Mouse (Mus musculus): ENCODE measurements around the gene Slpi. TPM values are rescaled to one million over a fixed set of nuclear protein-coding genes. Genes with fewer than 3 reads are reported as not detected.

Gene Slpi
- polyA plus RNA-seq (2015; fragmentation: Nextera tagmentation; extraction: Ambion mirVana): 0.49 and 0.92 TPM in 2 replicates

DNA sequence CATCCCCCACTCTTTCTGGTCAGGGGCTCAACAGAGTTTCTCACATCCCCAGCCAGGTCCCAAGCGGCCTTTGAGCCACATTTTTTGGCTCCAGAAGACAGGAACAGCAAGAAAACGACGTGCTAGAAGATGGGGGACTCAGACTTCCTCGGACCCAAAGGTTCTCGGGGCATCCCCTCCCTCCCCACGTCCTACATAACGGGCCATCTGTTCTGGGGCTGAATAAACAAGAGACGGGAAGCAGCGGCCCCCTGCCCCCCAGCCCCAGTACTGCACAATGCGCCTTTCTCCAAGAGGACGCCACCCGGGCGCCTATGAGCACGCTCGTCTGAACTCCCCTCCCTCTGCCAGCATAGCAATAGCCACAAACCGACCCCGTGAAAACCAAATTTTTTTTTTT is at the start of gene Slpi:
Gene Slpi, minus strand, starts transcription at position 76 of the 400 bp plus-strand sequence.
- H3K36me3 ChIP-seq: no peaks in the 10 kb centered on the region
- peak within 1 kb of the TSS; percentile 68 for H3K4me2 ChIP-seq
- H3K27me3 ChIP-seq: peaks cover 48% of the 10 kb centered on the region
- no peaks in the 10 kb centered on the region for H3K9me3 ChIP-seq
- under 1% methylated on average over 17 of the region's 17 CpGs for WGBS
- H3K4me1 ChIP-seq (replicated peaks): peaks cover 26% of the 10 kb centered on the region
- H3K27ac ChIP-seq: peak within 1 kb of the TSS; percentile 71
- peak within 1 kb of the TSS; percentile 50 for H3K4me3 ChIP-seq
- ATAC-seq (ENCODE audit: low FRiP score): peak; percentile 55; the same call in 1 of the 2 replicates
- peak within 1 kb of the TSS; percentile 65 for H3K9ac ChIP-seq

DNA sequence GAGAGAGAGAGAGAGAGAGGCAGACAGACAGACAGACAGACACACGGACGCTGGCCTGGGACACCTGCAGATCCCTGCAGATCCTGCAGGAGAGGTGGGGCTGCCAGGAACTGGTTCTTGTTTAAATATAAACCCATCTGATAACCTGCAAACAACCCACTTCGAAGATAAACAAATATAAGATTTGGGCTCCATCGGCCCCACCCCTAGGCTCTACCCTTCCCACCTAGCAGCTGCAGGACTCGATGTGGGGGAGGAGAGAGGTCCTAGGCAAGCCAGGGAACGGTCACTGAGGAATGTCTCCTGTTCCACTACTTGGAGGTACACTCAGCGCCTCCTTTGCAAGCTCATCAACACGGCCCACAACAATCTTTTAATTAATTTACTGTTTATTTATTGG is 49.4 kb upstream of the Slpi start:
- no peak overlapping the region for H3K4me3 ChIP-seq
- H3K9me3 ChIP-seq: no peaks in the 10 kb centered on the region
- WGBS: 73% methylated on average over 8 of the region's 8 CpGs
- no peak overlapping the region for H3K4me2 ChIP-seq
- no peak for ATAC-seq (ENCODE audit: low FRiP score)
- peaks cover 27% of the 10 kb centered on the region for H3K27me3 ChIP-seq
- peaks cover 15% of the 10 kb centered on the region for H3K4me1 ChIP-seq (replicated peaks)
- no peak overlapping the region for H3K9ac ChIP-seq
- H3K36me3 ChIP-seq: no peaks in the 10 kb centered on the region
- no peak overlapping the region for H3K27ac ChIP-seq

DNA sequence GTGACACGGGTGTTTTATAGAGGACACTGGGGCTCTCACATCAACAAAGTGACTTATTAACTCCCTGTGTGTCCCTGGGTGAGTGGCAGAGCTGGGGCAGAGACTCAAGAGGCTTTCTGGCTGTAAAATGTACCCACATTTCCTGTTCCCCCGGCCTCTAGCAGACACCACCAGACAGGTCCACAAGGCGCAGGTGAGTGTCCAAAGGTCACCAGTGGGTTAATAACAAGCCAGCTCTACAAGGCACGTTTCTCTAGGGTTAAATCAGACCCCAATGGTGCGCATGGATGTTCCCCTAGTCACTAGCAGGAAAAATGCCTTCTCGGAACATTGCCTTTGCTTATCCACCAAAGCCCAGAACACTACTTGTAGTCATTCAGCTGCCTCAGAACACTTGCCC is 48.8 kb upstream of the Slpi start:
- Histone ChIP-seq H3K27me3 (peaks cover 26% of the 10 kb centered on the region), H3K9ac (no peak overlapping the region), H3K4me2 (no peak overlapping the region), H3K27ac (no peak overlapping the region), H3K9me3 (no peaks in the 10 kb centered on the region), H3K4me3 (no peak overlapping the region), H3K4me1 (replicated peaks) (peaks cover 13% of the 10 kb centered on the region), H3K36me3 (no peaks in the 10 kb centered on the region)
- 79% methylated on average over 6 of the region's 6 CpGs for WGBS
- no peak for ATAC-seq (ENCODE audit: low FRiP score)

DNA sequence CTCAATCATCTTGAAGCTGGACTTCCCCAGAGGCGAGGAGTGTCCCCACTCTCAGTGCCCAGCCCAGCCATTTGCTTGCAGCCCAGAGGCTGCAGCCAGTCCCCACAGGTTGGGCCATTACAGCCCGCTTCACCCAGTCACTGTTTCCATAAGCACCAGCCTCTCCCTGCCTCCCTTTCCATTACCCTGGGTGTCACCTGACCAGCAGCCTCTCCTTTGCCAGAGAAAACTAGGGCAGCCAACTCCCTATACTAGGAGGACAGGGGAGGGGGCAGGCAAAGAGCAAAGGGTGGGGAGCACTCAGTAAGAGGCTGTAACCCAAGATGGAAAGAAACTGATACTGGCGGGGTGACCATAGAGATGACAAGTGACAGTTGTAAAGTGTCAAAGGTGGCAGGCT is 48.1 kb upstream of the Slpi start:
- Histone ChIP-seq H3K27ac (no peak overlapping the region), H3K9me3 (no peaks in the 10 kb centered on the region), H3K36me3 (no peaks in the 10 kb centered on the region), H3K4me2 (no peak overlapping the region), H3K4me3 (no peak overlapping the region), H3K9ac (no peak overlapping the region), H3K4me1 (replicated peaks) (peaks cover 10% of the 10 kb centered on the region), H3K27me3 (peaks cover 18% of the 10 kb centered on the region)
- no peak for ATAC-seq (ENCODE audit: low FRiP score)
- 56% methylated on average over 3 of the region's 3 CpGs for WGBS

DNA sequence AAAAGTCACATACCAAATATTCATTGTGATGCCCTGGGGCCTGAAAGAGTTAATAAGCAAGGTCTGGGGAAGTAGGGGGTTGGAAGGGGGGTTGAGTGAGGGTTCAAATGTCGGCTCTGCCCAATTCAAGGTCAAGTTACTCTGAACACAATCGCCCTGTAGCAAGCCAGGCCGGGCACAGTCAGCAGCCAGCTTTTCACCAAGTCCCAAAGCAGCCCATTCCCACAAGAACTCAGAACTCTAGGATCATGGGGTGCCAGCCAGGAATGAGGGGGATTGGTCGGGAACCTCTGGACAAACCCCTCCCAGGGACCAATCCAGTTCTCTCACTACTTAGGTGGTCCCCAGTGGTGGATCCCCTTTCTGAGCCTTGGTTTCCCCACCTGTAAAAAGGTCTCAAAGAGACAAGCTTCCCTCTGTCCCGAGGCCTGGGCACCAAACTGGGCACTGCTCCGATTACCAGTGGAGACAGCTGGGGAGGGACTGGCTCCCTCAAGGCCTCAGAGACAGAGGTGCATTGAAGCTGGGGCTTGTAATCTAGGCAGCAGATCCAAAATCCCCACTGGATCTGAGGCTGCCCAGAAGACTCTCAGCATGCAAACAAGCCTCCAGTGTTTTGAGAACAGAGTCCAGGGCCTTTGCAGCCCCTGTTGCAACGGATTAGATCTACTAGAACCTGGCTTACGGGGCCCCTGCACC is 47.5 kb upstream of the Slpi start:
- Histone ChIP-seq H3K36me3 (no peaks in the 10 kb centered on the region), H3K27me3 (peaks cover 12% of the 10 kb centered on the region), H3K4me3 (no peak overlapping the region), H3K27ac (peak overlapping the region; percentile 35; the same call in 1 of the 2 replicates), H3K4me2 (no peak overlapping the region), H3K9ac (no peak overlapping the region), H3K4me1 (replicated peaks) (peaks cover 10% of the 10 kb centered on the region; the same call in 1 of the 2 replicates), H3K9me3 (no peaks in the 10 kb centered on the region)
- no peak for ATAC-seq (ENCODE audit: low FRiP score)
- 26% methylated on average over 8 of the region's 8 CpGs for WGBS

DNA sequence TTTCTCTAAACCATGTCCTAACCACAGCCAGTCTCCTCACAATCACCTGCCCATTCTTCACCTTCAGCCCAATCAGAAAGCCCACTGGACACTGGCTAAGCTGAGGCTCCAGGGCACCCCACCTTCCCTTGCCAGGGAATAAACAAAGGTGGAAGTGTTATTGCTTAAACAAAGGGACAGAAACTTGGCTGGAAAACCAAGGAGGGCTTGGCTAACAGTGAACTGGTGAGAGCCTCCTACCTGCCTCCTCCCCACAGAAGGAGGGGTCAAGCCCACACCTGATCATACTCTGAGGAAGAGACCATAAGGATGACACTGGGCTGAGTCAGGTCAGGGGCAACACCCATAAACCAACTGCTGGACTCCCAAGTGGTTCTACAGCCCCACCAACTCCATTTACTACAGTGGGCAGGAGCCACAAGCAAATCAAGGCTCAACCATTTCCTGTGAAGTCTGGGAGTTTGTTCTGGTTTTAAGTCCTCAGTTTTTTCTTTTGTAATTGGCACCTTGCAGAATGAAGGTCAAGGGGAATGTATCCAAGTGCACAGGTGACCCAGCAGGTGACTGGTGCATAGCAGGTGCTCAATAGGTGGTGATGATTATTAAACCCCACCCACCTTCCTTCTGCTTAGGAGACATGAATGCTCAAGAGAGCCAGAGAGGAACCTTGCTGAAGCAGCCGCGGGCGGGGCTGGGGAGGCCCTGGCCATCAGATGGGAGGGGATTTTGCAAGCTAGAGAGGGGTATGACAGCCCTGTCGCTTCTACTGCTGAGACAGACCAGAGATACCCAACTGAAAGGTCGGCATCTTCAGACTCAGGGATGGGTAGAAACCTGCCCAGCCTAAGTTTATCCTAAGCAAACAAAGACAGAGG is 46.6 kb upstream of the Slpi start:
- Histone ChIP-seq H3K9ac (no peak overlapping the region), H3K36me3 (no peaks in the 10 kb centered on the region), H3K4me1 (replicated peaks) (peaks cover 10% of the 10 kb centered on the region; the same call in 1 of the 2 replicates), H3K27ac (no peak overlapping the region), H3K27me3 (0 out of 2 replicates have a peak, but pooled peaks cover 7% of the 10 kb centered on the region), H3K9me3 (no peaks in the 10 kb centered on the region), H3K4me3 (no peak overlapping the region), H3K4me2 (no peak overlapping the region)
- ATAC-seq (ENCODE audit: low FRiP score): no peak
- 56% methylated on average over 5 of the region's 5 CpGs for WGBS

DNA sequence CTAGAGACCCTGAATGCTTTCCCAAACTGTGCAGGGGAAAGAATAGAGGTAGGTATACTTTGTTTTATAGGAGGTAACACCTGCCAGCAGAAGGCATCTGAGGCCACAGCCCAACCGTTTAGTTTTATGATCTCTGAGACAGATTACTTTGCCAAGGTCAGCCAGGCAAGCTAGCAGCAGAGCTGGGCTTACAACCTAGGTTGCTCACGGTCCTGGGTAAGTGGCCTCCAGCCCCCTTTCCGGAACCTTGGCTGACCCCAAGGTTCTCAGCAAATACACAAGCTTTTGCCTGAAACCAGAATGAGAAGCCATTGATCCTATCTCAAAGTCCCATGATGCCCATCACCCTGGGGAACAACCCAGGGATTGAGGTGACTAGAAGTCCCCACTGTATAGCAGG is 45.8 kb upstream of the Slpi start:
- ATAC-seq (ENCODE audit: low FRiP score): no peak
- H3K9ac ChIP-seq: no peak overlapping the region
- no peak overlapping the region for H3K4me3 ChIP-seq
- H3K9me3 ChIP-seq: no peaks in the 10 kb centered on the region
- peaks cover 10% of the 10 kb centered on the region; the same call in 1 of the 2 replicates for H3K4me1 ChIP-seq (replicated peaks)
- H3K27ac ChIP-seq: no peak overlapping the region
- no peaks in the 10 kb centered on the region for H3K36me3 ChIP-seq
- no peak overlapping the region for H3K4me2 ChIP-seq
- peaks cover 5% of the 10 kb centered on the region; the same call in 1 of the 2 replicates for H3K27me3 ChIP-seq
- 91% methylated on average over 3 of the region's 3 CpGs for WGBS

DNA sequence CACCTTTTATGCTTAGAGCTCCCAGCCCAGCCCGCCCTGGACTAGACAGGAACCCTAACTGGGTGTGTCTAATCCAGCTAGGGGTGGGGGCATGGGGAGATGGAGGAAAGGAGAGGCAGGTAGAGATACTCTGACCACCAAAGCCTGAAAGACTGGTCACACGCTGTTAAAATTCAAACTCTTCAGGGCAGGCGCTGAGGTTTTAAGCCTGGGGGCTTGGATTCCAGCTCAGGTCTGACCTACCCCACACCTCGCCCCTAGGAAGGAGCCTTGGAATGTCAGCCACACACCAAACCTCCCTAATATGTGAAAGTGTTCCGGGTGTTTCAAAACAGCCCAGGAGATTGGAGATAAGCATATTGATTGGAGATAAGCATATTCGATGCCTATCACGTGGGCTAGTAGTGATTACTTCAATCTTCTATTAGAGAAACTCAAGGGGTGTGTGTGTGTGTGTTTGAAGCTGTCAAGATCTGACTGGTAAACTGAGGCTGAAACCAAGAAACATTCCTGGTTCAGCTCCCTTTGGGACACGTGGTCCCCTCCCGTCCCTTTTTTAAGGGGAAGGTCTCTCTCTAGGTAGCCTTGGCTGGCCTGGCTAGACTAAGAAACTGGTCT is 44.5 kb upstream of the Slpi start:
- ATAC-seq (ENCODE audit: low FRiP score): no peak
- Histone ChIP-seq H3K4me3 (no peak overlapping the region), H3K9ac (no peak overlapping the region; the same call in 1 of the 2 replicates), H3K36me3 (no peaks in the 10 kb centered on the region), H3K27me3 (peaks cover 9% of the 10 kb centered on the region; the same call in 1 of the 2 replicates), H3K27ac (no peak overlapping the region), H3K4me2 (no peak overlapping the region), H3K4me1 (replicated peaks) (peaks cover 10% of the 10 kb centered on the region; the same call in 1 of the 2 replicates), H3K9me3 (no peaks in the 10 kb centered on the region)
- WGBS: 88% methylated on average over 9 of the region's 9 CpGs

DNA sequence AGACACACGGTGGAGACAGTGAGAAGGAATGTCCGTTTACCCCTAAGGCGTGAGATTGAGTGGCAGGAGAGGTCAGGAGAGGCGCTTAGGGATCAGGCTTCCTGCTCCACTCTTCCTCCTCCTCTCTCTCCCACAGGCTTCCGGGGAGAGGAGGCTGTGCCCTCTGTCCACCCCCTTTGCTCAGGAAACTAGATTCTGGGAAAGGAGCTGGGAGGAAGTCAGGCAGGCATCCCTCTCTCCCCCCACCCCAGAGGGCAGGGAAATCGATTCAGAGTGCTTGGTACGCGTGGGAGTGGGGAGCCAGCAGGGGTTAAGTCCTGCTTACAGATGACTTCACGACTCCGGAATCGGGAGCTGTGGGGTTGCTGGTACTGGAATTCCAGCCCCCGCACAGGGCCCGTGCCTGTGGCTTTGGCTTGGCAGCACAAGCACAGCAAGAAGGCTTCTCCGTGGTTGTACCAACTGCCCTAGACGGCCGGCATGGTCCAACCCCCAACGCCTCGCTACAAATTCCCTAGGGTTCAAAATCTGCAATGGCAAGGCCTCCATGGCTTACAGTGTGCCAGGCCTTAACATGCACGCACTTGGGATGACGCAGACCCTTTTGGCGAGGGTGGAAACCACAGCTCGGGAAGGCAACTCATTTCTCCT is 43.8 kb upstream of the Slpi start:
- no peak overlapping the region for H3K4me2 ChIP-seq
- no peak overlapping the region for H3K4me3 ChIP-seq
- no peaks in the 10 kb centered on the region for H3K9me3 ChIP-seq
- H3K4me1 ChIP-seq (replicated peaks): peaks cover 10% of the 10 kb centered on the region; the same call in 1 of the 2 replicates
- H3K27me3 ChIP-seq: peaks cover 9% of the 10 kb centered on the region; the same call in 1 of the 2 replicates
- no peak overlapping the region for H3K27ac ChIP-seq
- H3K9ac ChIP-seq: no peak overlapping the region; the same call in 1 of the 2 replicates
- WGBS: 31% methylated on average over 22 of the region's 22 CpGs
- no peaks in the 10 kb centered on the region for H3K36me3 ChIP-seq
- no peak for ATAC-seq (ENCODE audit: low FRiP score)

DNA sequence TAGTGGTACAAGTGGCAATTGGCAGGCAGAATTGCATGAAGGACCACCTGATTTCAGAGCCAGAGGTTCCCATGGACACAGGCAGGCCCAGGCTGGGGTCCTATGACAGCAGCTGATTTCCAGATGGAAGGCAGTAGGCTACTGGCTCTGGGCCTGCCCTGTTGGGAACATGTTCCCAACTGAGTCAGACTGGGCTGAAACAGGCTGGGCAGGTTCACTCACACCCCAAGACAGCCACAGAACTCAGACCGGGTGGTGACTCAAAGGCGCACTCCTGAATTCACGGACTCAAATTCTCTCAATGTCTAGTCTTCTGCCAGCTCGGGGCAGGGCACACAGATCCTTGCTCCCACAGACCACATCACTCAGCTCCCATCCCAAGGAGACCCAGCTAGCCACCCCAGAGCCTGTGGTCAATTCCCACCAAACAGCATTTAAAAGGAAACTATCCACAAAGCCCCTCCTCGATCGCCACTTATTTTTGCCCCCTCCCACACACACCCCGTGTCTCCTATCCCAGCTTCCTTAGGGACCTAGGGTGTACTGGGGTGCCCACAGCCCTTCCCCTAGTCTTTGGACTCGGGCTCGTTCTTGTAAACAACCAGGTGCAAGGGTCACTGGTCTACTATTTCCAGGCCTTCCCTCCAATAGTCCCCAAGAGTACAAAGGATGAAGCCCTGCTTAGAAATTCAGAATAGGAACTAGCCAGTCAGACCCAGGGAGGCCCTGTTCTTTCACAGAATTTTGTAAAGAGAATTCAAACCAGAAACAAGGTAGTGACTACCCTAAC is 43.0 kb upstream of the Slpi start:
- no peak for ATAC-seq (ENCODE audit: low FRiP score)
- Histone ChIP-seq H3K36me3 (no peaks in the 10 kb centered on the region), H3K4me3 (no peak overlapping the region), H3K9me3 (no peaks in the 10 kb centered on the region), H3K27ac (no peak overlapping the region), H3K9ac (no peak overlapping the region), H3K27me3 (peaks cover 9% of the 10 kb centered on the region; the same call in 1 of the 2 replicates), H3K4me2 (no peak overlapping the region), H3K4me1 (replicated peaks) (peaks cover 10% of the 10 kb centered on the region; the same call in 1 of the 2 replicates)
- 65% methylated on average over 9 of the region's 9 CpGs for WGBS

DNA sequence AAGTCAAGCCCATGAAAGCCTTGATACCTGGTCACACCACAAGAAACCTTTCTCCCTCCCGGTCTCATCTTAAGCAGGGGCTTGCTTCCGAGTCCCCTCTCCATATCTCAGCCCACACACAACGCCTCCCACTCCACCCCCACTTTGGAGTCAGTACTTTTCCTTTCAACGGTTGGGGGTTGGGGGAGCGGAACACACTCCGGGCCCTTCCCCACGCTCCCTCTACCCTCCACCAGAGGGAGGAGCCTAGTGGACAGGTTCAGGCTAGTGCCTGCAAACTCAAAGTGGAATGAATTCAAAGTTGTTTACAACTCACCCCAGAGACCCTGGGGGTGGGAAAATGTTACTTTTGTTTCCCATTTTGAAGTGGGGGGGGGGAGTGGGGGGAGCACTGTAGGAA is 41.8 kb upstream of the Slpi start:
- H3K27me3 ChIP-seq: peaks cover 9% of the 10 kb centered on the region; the same call in 1 of the 2 replicates
- H3K9me3 ChIP-seq: no peaks in the 10 kb centered on the region
- 17% methylated on average over 7 of the region's 7 CpGs for WGBS
- no peak overlapping the region for H3K27ac ChIP-seq
- no peaks in the 10 kb centered on the region for H3K36me3 ChIP-seq
- no peak overlapping the region for H3K9ac ChIP-seq
- no peak for ATAC-seq (ENCODE audit: low FRiP score)
- H3K4me1 ChIP-seq (replicated peaks): peaks cover 10% of the 10 kb centered on the region; the same call in 1 of the 2 replicates
- H3K4me3 ChIP-seq: no peak overlapping the region
- H3K4me2 ChIP-seq: no peak overlapping the region
